Comparison of ENCODE assay signal across 21 mouse cellular contexts in genomic region chr14:119815616-119816015, GRCm38 (mm10).
DNase-seq lines count a peak whose midpoint lies in the region; ATAC-seq and TF ChIP-seq lines count a peak whose summit lies in the region.
"Had no signal": no experiment of that assay in that cellular context is flagged by ENCODE, and none has a peak within 500 bp of the region (broad histone marks: within the 10 kb centered on the region; RNA-seq: fewer than 3 reads in every experiment).

No protein-coding gene starts in this region.

- WGBS in forebrain, postnatal 0 days, result 72% methylated on average over 5 of the region's 5 CpGs
- 76% methylated on average over 5 of the region's 5 CpGs for WGBS in forebrain, embryonic 11.5 days

- no peaks in the 10 kb centered on the region for H3K27me3 ChIP-seq in forebrain, postnatal 0 days (ENCODE audit: insufficient read depth, low read length)
- H3K27me3 ChIP-seq in forebrain, embryonic 11.5 days (ENCODE audit: control insufficient read depth, insufficient read depth, low read length), result no peaks in the 10 kb centered on the region
- H3K27me3 ChIP-seq: CH12.LX; hindbrain, embryonic 12.5 days; hindbrain, embryonic 15.5 days had no signal

- no peak overlapping the region for H3K4me2 ChIP-seq in forebrain, postnatal 0 days (ENCODE audit: low read depth)
- H3K4me2 ChIP-seq in forebrain, embryonic 11.5 days (ENCODE audit: low read depth, low read length, severe bottlenecking), result no peak overlapping the region
- H3K4me2 ChIP-seq: heart, embryonic 11.5 days; hindbrain, embryonic 12.5 days; hindbrain, embryonic 15.5 days had no signal

- no peak overlapping the region for H3K27ac ChIP-seq in forebrain, postnatal 0 days (ENCODE audit: low read depth, low read length)
- H3K27ac ChIP-seq in forebrain, embryonic 11.5 days (ENCODE audit: low read depth, low read length), result no peak overlapping the region
- H3K27ac ChIP-seq: forebrain, embryonic 10.5 days; hindbrain, embryonic 12.5 days; hindbrain, embryonic 15.5 days had no signal

- H3K4me1 ChIP-seq in forebrain, postnatal 0 days (ENCODE audit: insufficient read depth), result no peaks in the 10 kb centered on the region
- H3K4me1 ChIP-seq in forebrain, embryonic 11.5 days (replicated peaks; ENCODE audit: control insufficient read depth, insufficient read depth, low read length), result no peaks in the 10 kb centered on the region; the same call in 1 of the 2 replicates
- H3K4me1 ChIP-seq: hindbrain, embryonic 15.5 days had no signal

- TF ChIP-seq CTCF in forebrain, postnatal 0 days (IDR thresholded peaks at IDR 0.05; ENCODE audit: low read depth), result no peak

- no peak overlapping the region for H3K9ac ChIP-seq in forebrain, postnatal 0 days
- no peak overlapping the region for H3K9ac ChIP-seq in forebrain, embryonic 11.5 days (ENCODE audit: low read length)
- H3K9ac ChIP-seq: hindbrain, embryonic 12.5 days; hindbrain, embryonic 15.5 days had no signal

- H3K4me3 ChIP-seq in forebrain, postnatal 0 days (ENCODE audit: low read depth, low read length), result no peak overlapping the region
- no peak overlapping the region for H3K4me3 ChIP-seq in forebrain, embryonic 11.5 days (ENCODE audit: low read depth, low read length)
- H3K4me3 ChIP-seq: forebrain, embryonic 10.5 days; hindbrain, embryonic 12.5 days; hindbrain, embryonic 15.5 days had no signal

- ATAC-seq in forebrain, postnatal 0 days, result peak; percentile 42; the same call in 1 of the 2 replicates
- ATAC-seq in forebrain, embryonic 11.5 days (replicated peaks; ENCODE audit: low FRiP score), result no peak
- ATAC-seq: forebrain, embryonic 14.5 days; intestine, postnatal 0 days; Patski had no signal

- no peaks in the 10 kb centered on the region for H3K9me3 ChIP-seq in forebrain, postnatal 0 days (ENCODE audit: low read length)
- no peaks in the 10 kb centered on the region for H3K9me3 ChIP-seq in forebrain, embryonic 11.5 days (ENCODE audit: control insufficient read depth, low read length)
- H3K9me3 ChIP-seq: forebrain, embryonic 10.5 days; hindbrain, embryonic 12.5 days; hindbrain, embryonic 15.5 days had no signal

- no peak for DNase-seq in forebrain, postnatal 0 days
- no peak for DNase-seq in forebrain, embryonic 11.5 days (ENCODE audit: low spot score)
- peak; percentile 79 for DNase-seq in adrenal gland, adult 2 months
- peak; percentile 46 for DNase-seq in adrenal gland, postnatal 10 days
- DNase-seq in adrenal gland, postnatal 36 days, result peak; percentile 70 to 76
- DNase-seq in ovary, postnatal 10 days (ENCODE audit: low spot score), result no peak
- no peak for DNase-seq in urinary bladder, adult 18-20 months (ENCODE audit: low spot score in 2 of 2)
- DNase-seq: B cell, adult 2 months; cerebellum, adult 18-20 months; cerebellum, adult 9-10 months; cerebellum, postnatal 14 days; gastrocnemius, postnatal 25 days had no signal

- H3K36me3 ChIP-seq in forebrain, postnatal 0 days (ENCODE audit: insufficient read depth), result no peaks in the 10 kb centered on the region
- H3K36me3 ChIP-seq in forebrain, embryonic 11.5 days (ENCODE audit: control insufficient read depth, insufficient read depth, low read length), result no peaks in the 10 kb centered on the region
- H3K36me3 ChIP-seq: forebrain, embryonic 10.5 days; G1E; hindbrain, embryonic 12.5 days; hindbrain, embryonic 15.5 days had no signal

Comparison
In these comparisons a context has a peak if more than half of its experiments do, and no peak if none do; other contexts are left out.
1. DNase-seq: peak in adrenal gland, adult 2 months (single experiment), adrenal gland, postnatal 10 days (single experiment) and adrenal gland, postnatal 36 days (2 of 2); none in forebrain, postnatal 0 days (single experiment), forebrain, embryonic 11.5 days (single experiment), ovary, postnatal 10 days (single experiment) and urinary bladder, adult 18-20 months (0 of 2).